Mouse (Mus musculus): ENCODE results near the gene Cdk5r1.

Gene Cdk5r1

GRCm38 (mm10) chr11:80481409-80482050 is 4.7 kb downstream of the Cdk5r1 start:
- no peak for DNase-seq (ENCODE audit: low spot score)

GRCm38 (mm10) chr11:80482347-80482746 is 5.5 kb downstream of the Cdk5r1 start:
- no peak for DNase-seq (ENCODE audit: low spot score)

- no peak for DNase-seq (ENCODE audit: low spot score)
These were observed 6.1 kb downstream of the Cdk5r1 start for GRCm38 (mm10) chr11:80482921-80483320.

- DNase-seq (ENCODE audit: low spot score), result no peak
These were observed 6.8 kb downstream of the Cdk5r1 start for GRCm38 (mm10) chr11:80483536-80484067.

- no peak for DNase-seq (ENCODE audit: low spot score)
These were observed 7.5 kb downstream of the Cdk5r1 start for GRCm38 (mm10) chr11:80484191-80484791.

- no peak for DNase-seq (ENCODE audit: low spot score)
These were observed 8.3 kb downstream of the Cdk5r1 start for GRCm38 (mm10) chr11:80485120-80485551.

GRCm38 (mm10) chr11:80485622-80486206 is 8.9 kb downstream of the Cdk5r1 start:
- no peak for DNase-seq (ENCODE audit: low spot score)

- DNase-seq (ENCODE audit: low spot score), result no peak
These were observed 11.2 kb downstream of the Cdk5r1 start for GRCm38 (mm10) chr11:80487904-80488587.

- no peak for DNase-seq (ENCODE audit: low spot score)
These were observed 12.5 kb downstream of the Cdk5r1 start for GRCm38 (mm10) chr11:80489172-80489881.

GRCm38 (mm10) chr11:80489882-80490196 is 13.0 kb downstream of the Cdk5r1 start:
- DNase-seq (ENCODE audit: low spot score), result no peak

- DNase-seq (ENCODE audit: low spot score), result no peak
These were observed 14.0 kb downstream of the Cdk5r1 start for GRCm38 (mm10) chr11:80490831-80491230.

GRCm38 (mm10) chr11:80493186-80493585 is 16.4 kb downstream of the Cdk5r1 start:
- DNase-seq (ENCODE audit: low spot score), result no peak

- DNase-seq (ENCODE audit: low spot score), result no peak
These were observed 18.0 kb downstream of the Cdk5r1 start for GRCm38 (mm10) chr11:80494852-80495251.

GRCm38 (mm10) chr11:80495972-80496371 is 19.1 kb downstream of the Cdk5r1 start:
- no peak for DNase-seq (ENCODE audit: low spot score)

GRCm38 (mm10) chr11:80496640-80497039 is 19.8 kb downstream of the Cdk5r1 start:
- no peak for DNase-seq (ENCODE audit: low spot score)

GRCm38 (mm10) chr11:80497225-80497919 is 20.5 kb downstream of the Cdk5r1 start:
- no peak for DNase-seq (ENCODE audit: low spot score)

GRCm38 (mm10) chr11:80498328-80499070 is 21.7 kb downstream of the Cdk5r1 start:
- no peak for DNase-seq (ENCODE audit: low spot score)

GRCm38 (mm10) chr11:80499550-80499952 is 22.7 kb downstream of the Cdk5r1 start:
- no peak for DNase-seq (ENCODE audit: low spot score)

GRCm38 (mm10) chr11:80503281-80503680 is 26.5 kb downstream of the Cdk5r1 start:
- no peak for DNase-seq (ENCODE audit: low spot score)

- no peak for DNase-seq (ENCODE audit: low spot score)
These were observed 27.1 kb downstream of the Cdk5r1 start for GRCm38 (mm10) chr11:80503726-80504452.

Data from lung, postnatal 25 days (tissue).